Mouse (Mus musculus): Measurements from ENCODE around the gene Tspyl4. TPM values are rescaled to one million over a fixed set of nuclear protein-coding genes. Genes with fewer than 3 reads are reported as not detected.

Tspyl4 gene
- polyA plus RNA-seq, 1 experiment from 2014 or later: 207 TPM

GRCm38 (mm10) chr10:34282420-34283238 lies 14.6 kb upstream of the Tspyl4 start:
- Histone ChIP-seq H3K9me3 (no peaks in the 10 kb centered on the region), H3K4me2 (replicated peaks) (peak overlapping the region; percentile 93), H3K4me1 (replicated peaks) (peaks cover 26% of the 10 kb centered on the region), H3K27me3 (no peaks in the 10 kb centered on the region), H3K9ac (replicated peaks) (peak overlapping the region; percentile 93), H3K4me3 (replicated peaks) (peak overlapping the region; percentile 96), H3K36me3 (peaks cover 10% of the 10 kb centered on the region), H3K27ac (peak overlapping the region; percentile 90)
- WGBS: 3% methylated on average over 47 of the region's 47 CpGs
- peak; percentile 7 for ATAC-seq

GRCm38 (mm10) chr10:34296911-34297298 lies 337 bp upstream of the Tspyl4 start:
- peaks cover 42% of the 10 kb centered on the region for H3K4me1 ChIP-seq (replicated peaks)
- H3K4me3 ChIP-seq (replicated peaks): peak overlapping the region; percentile 84
- H3K27ac ChIP-seq: peak overlapping the region; percentile 97
- peak; percentile 20 for ATAC-seq
- no peaks in the 10 kb centered on the region for H3K36me3 ChIP-seq
- peak overlapping the region; percentile 59 for H3K4me2 ChIP-seq (replicated peaks)
- 4% methylated on average over 13 of the region's 13 CpGs for WGBS
- H3K27me3 ChIP-seq: no peaks in the 10 kb centered on the region
- peak overlapping the region; percentile 96 for H3K9ac ChIP-seq (replicated peaks)
- H3K9me3 ChIP-seq: no peaks in the 10 kb centered on the region

GRCm38 (mm10) chr10:34297980-34298753 lies 925 bp downstream of the Tspyl4 start:
- no peaks in the 10 kb centered on the region for H3K9me3 ChIP-seq
- peak overlapping the region; percentile 97 for H3K4me2 ChIP-seq (replicated peaks)
- peaks cover 10% of the 10 kb centered on the region; the same call in 1 of the 2 replicates for H3K36me3 ChIP-seq
- H3K27ac ChIP-seq: peak overlapping the region; percentile 97
- no peaks in the 10 kb centered on the region for H3K27me3 ChIP-seq
- peak overlapping the region; percentile 96 for H3K9ac ChIP-seq (replicated peaks)
- 45% methylated on average over 25 of the region's 25 CpGs for WGBS
- peaks cover 51% of the 10 kb centered on the region for H3K4me1 ChIP-seq (replicated peaks)
- ATAC-seq: no peak
- H3K4me3 ChIP-seq (replicated peaks): peak overlapping the region; percentile 84

- H3K9me3 ChIP-seq: no peaks in the 10 kb centered on the region
- H3K4me3 ChIP-seq (replicated peaks): peak overlapping the region; percentile 84
- H3K27me3 ChIP-seq: no peaks in the 10 kb centered on the region
- no peak for ATAC-seq
- H3K36me3 ChIP-seq: peaks cover 10% of the 10 kb centered on the region; the same call in 1 of the 2 replicates
- H3K4me1 ChIP-seq (replicated peaks): peaks cover 51% of the 10 kb centered on the region
- peak overlapping the region; percentile 96 for H3K9ac ChIP-seq (replicated peaks)
- peak overlapping the region; percentile 51 for H3K27ac ChIP-seq
- under 1% methylated on average over 5 of the region's 5 CpGs for WGBS
- peak overlapping the region; percentile 97 for H3K4me2 ChIP-seq (replicated peaks)
Observed at GRCm38 (mm10) chr10:34300368-34300767, 3.1 kb downstream of the Tspyl4 start.

- Histone ChIP-seq H3K4me2 (replicated peaks) (no peak overlapping the region), H3K4me3 (replicated peaks) (no peak overlapping the region), H3K9me3 (no peaks in the 10 kb centered on the region), H3K9ac (replicated peaks) (no peak overlapping the region), H3K36me3 (peaks cover 10% of the 10 kb centered on the region; the same call in 1 of the 2 replicates), H3K4me1 (replicated peaks) (peaks cover 9% of the 10 kb centered on the region), H3K27ac (no peak overlapping the region), H3K27me3 (no peaks in the 10 kb centered on the region)
- ATAC-seq: no peak
Observed at GRCm38 (mm10) chr10:34307070-34307469, 9.8 kb downstream of the Tspyl4 start.

GRCm38 (mm10) chr10:34309915-34310685 lies 12.9 kb downstream of the Tspyl4 start:
- no peak overlapping the region for H3K27ac ChIP-seq
- H3K9me3 ChIP-seq: no peaks in the 10 kb centered on the region
- no peaks in the 10 kb centered on the region for H3K27me3 ChIP-seq
- ATAC-seq: no peak
- H3K9ac ChIP-seq (replicated peaks): no peak overlapping the region
- no peaks in the 10 kb centered on the region for H3K36me3 ChIP-seq
- WGBS: 93% methylated on average over 9 of the region's 9 CpGs
- no peak overlapping the region for H3K4me2 ChIP-seq (replicated peaks)
- no peak overlapping the region for H3K4me3 ChIP-seq (replicated peaks)
- H3K4me1 ChIP-seq (replicated peaks): peaks cover 7% of the 10 kb centered on the region

- no peaks in the 10 kb centered on the region for H3K27me3 ChIP-seq
- H3K4me3 ChIP-seq (replicated peaks): no peak overlapping the region
- peaks cover 30% of the 10 kb centered on the region for H3K4me1 ChIP-seq (replicated peaks)
- H3K36me3 ChIP-seq: no peaks in the 10 kb centered on the region
- H3K9ac ChIP-seq (replicated peaks): no peak overlapping the region
- no peak overlapping the region for H3K27ac ChIP-seq
- no peak overlapping the region for H3K4me2 ChIP-seq (replicated peaks)
- 70% methylated on average over 3 of the region's 3 CpGs for WGBS
- ATAC-seq: no peak
- no peaks in the 10 kb centered on the region for H3K9me3 ChIP-seq
Observed at GRCm38 (mm10) chr10:34312536-34312935, 15.3 kb downstream of the Tspyl4 start.

GRCm38 (mm10) chr10:34316571-34317216 lies 19.5 kb downstream of the Tspyl4 start:
- Histone ChIP-seq H3K27ac (peak overlapping the region; percentile 92), H3K4me1 (replicated peaks) (peaks cover 37% of the 10 kb centered on the region), H3K9ac (replicated peaks) (peak overlapping the region; percentile 44; the same call in 1 of the 2 replicates), H3K36me3 (no peaks in the 10 kb centered on the region), H3K27me3 (no peaks in the 10 kb centered on the region), H3K9me3 (no peaks in the 10 kb centered on the region), H3K4me3 (replicated peaks) (peak overlapping the region; percentile 24), H3K4me2 (replicated peaks) (peak overlapping the region; percentile 44)
- WGBS: 0% methylated on average over 3 of the region's 3 CpGs
- peak; percentile 97 for ATAC-seq

GRCm38 (mm10) chr10:34317217-34317606 lies 20.0 kb downstream of the Tspyl4 start:
- H3K4me3 ChIP-seq (replicated peaks): peak overlapping the region; percentile 24
- peak; percentile 83 for ATAC-seq
- peak overlapping the region; percentile 52; the same call in 1 of the 2 replicates for H3K9ac ChIP-seq (replicated peaks)
- WGBS: 12% methylated on average over 2 of the region's 2 CpGs
- no peaks in the 10 kb centered on the region for H3K36me3 ChIP-seq
- H3K27ac ChIP-seq: peak overlapping the region; percentile 92
- H3K27me3 ChIP-seq: no peaks in the 10 kb centered on the region
- no peaks in the 10 kb centered on the region for H3K9me3 ChIP-seq
- peaks cover 37% of the 10 kb centered on the region for H3K4me1 ChIP-seq (replicated peaks)
- peak overlapping the region; percentile 44 for H3K4me2 ChIP-seq (replicated peaks)

- Histone ChIP-seq H3K27me3 (no peaks in the 10 kb centered on the region), H3K9ac (replicated peaks) (no peak overlapping the region), H3K36me3 (no peaks in the 10 kb centered on the region), H3K9me3 (no peaks in the 10 kb centered on the region), H3K4me3 (replicated peaks) (no peak overlapping the region), H3K4me2 (replicated peaks) (no peak overlapping the region), H3K27ac (no peak overlapping the region), H3K4me1 (replicated peaks) (peaks cover 23% of the 10 kb centered on the region)
- 80% methylated on average over 2 of the region's 2 CpGs for WGBS
- no peak for ATAC-seq
Observed at GRCm38 (mm10) chr10:34320809-34321208, 23.6 kb downstream of the Tspyl4 start.

- 22% methylated on average over 4 of the region's 4 CpGs for WGBS
- H3K9ac ChIP-seq (replicated peaks): no peak overlapping the region
- no peaks in the 10 kb centered on the region for H3K27me3 ChIP-seq
- H3K9me3 ChIP-seq: no peaks in the 10 kb centered on the region
- H3K4me2 ChIP-seq (replicated peaks): no peak overlapping the region
- H3K27ac ChIP-seq: no peak overlapping the region
- H3K36me3 ChIP-seq: no peaks in the 10 kb centered on the region
- no peaks in the 10 kb centered on the region for H3K4me1 ChIP-seq (replicated peaks)
- no peak overlapping the region for H3K4me3 ChIP-seq (replicated peaks)
- ATAC-seq: no peak; the same call in 1 of the 2 replicates
Observed at GRCm38 (mm10) chr10:34326701-34327100, 29.5 kb downstream of the Tspyl4 start.
